Mouse (Mus musculus): ENCODE measurements at regions not wholly inside any gene's neighbourhood (a gene's known extent, or its start where the extent isn't known, plus 50 kb on each side); places are given as distances from the start of the nearest gene placed in this dataset.
A peak's percentile ranks its signal among the peaks of the same experiment; 100 is the strongest.

- DNase-seq = peak; percentile 7
Observed at GRCm38 (mm10) chr4:66478601-66479217, 74.3 kb upstream of the Astn2 start.

Data from embryo, embryonic 11 days (tissue).